Mouse (Mus musculus): ENCODE data around the gene Rrp9.

DNA sequence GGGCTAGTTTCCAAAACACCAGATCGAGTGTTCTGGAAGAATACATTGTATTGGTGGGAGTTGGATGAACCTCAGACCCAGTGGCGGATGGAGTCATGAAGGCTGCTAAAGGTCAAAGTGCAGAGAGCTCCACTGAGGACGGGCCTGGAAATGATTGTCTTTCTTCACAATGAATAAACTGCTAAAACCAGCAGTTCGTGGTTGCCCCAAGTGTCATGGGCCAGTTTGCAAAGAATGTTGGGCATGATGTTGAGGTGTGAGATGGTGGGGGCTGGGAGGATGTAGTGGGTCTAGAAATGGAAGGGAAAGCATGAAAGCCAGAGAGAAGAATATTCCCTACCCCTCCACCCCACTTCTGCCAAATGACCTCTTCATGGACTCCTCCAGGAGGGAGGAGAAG is 30.9 kb upstream of the Rrp9 start:
- TF ChIP-seq POLR2A (IDR thresholded peaks at IDR 0.05; ENCODE audit: extremely low read depth, insufficient read depth, low read length) (no peak), CTCF (IDR thresholded peaks at IDR 0.05; ENCODE audit: extremely low read depth, insufficient read depth, low read length) (no peak)
